Mouse (Mus musculus) limb, embryonic 14.5 days (tissue): ENCODE results near the gene Tmem229b. TPM values are rescaled to one million over a fixed set of nuclear protein-coding genes. Genes with fewer than 3 reads are reported as not detected.

ENCODE experiments used
- ATAC-seq: fragments of 200-750 bp; cut with Nextera tagmentation; 2 replicates; pipeline ENCODE4 v1.8.0; 2017; ENCODE audit warnings: low read depth, moderate number of reproducible peaks, moderate TSS enrichment; ENCODE audit not compliant: low FRiP score
- DNase-seq: peaks from one replicate; pipeline ENCODE4 v3.0.0-alpha.2; 2015; ENCODE audit warnings: low spot score
- H3K27ac ChIP-seq: fragments of 300-500 bp; sonication (generic); replicated peaks from 2 replicates; pipeline ENCODE4 v1.5.1; 2014; ENCODE audit warnings: low read depth, mild to moderate bottlenecking, low read length, moderate library complexity, mixed read lengths
- H3K27me3 ChIP-seq: fragments of 300-500 bp; sonication (generic); 2 replicates; pipeline ENCODE4 v1.6.1; 2014; ENCODE audit warnings: low read length, mixed read lengths; ENCODE audit not compliant: control insufficient read depth, insufficient read depth
- H3K36me3 ChIP-seq: fragments of 300-500 bp; sonication (generic); 2 replicates; pipeline ENCODE4 v1.6.1; 2014; ENCODE audit warnings: mild to moderate bottlenecking, low read length, moderate library complexity, mixed read lengths; ENCODE audit not compliant: control insufficient read depth, insufficient read depth
- H3K4me1 ChIP-seq: fragments of 300-500 bp; sonication (generic); 2 replicates; pipeline ENCODE4 v1.6.1; 2014; ENCODE audit warnings: antibody characterized with exemption, low read length, mixed read lengths; ENCODE audit not compliant: control insufficient read depth, insufficient read depth
- H3K4me2 ChIP-seq: fragments of 300-500 bp; sonication (generic); replicated peaks from 2 replicates; pipeline ENCODE4 v1.6.1; 2014; ENCODE audit warnings: low read depth, mild to moderate bottlenecking, low read length, moderate library complexity; ENCODE audit not compliant: severe bottlenecking
- H3K4me3 ChIP-seq: fragments of 300-500 bp; sonication (generic); replicated peaks from 2 replicates; pipeline ENCODE4 v1.5.1; 2014; ENCODE audit warnings: low read length
- H3K9ac ChIP-seq: fragments of 300-500 bp; sonication (generic); 2 replicates; pipeline ENCODE4 v1.6.1; 2014; ENCODE audit warnings: mild to moderate bottlenecking, low read depth, low read length, moderate library complexity; ENCODE audit not compliant: severe bottlenecking
- H3K9me3 ChIP-seq: fragments of 300-500 bp; sonication (generic); 2 replicates; pipeline ENCODE4 v1.6.1; 2016; ENCODE audit warnings: low read length; ENCODE audit not compliant: control insufficient read depth
- POLR2A ChIP-seq: fragments of 200-500 bp; IDR thresholded peaks from 2 replicates; pipeline ENCODE4 v1.8.0; 2012; ENCODE audit warnings: inconsistent platforms, mild to moderate bottlenecking, moderate library complexity, borderline replicate concordance; ENCODE audit not compliant: insufficient read depth, insufficient read length; ENCODE audit errors: extremely low read depth
- WGBS: fragments of 180-500 bp; shearing (Covaris S2); extraction: QIAGEN DNeasy Blood & Tissue Kit; methylation state at CpG from one replicate; pipeline ENCODE4 v1.1.7; 2014; 5-methylcytosine and 5-hydroxymethylcytosine counted together
- polyA plus RNA-seq, 2 experiments: library from polyadenylated mRNA; depleted of rRNA in 1 of 2; stranded (reverse) in 1 of 2; unstranded in 1 of 2; fragments of >200 nt; fragmentation: Nextera tagmentation in 1 of 2; extraction: Ambion mirVana in 1 of 2; gene quantifications; 2 replicates each; pipeline versions ENCODE4 v1.2.1 to v1.2.3; 2012 to 2014

Gene Tmem229b
- polyA plus RNA-seq, 2 experiments = 7.3 to 7.4 TPM

- DNase-seq = no peak
- peak overlapping the region; percentile 77; the same call in 1 of the 2 replicates for H3K9ac ChIP-seq
Observed at GRCm38 (mm10) chr12:79006076-79006475, 1.4 kb downstream of the Tmem229b start.

DNA sequence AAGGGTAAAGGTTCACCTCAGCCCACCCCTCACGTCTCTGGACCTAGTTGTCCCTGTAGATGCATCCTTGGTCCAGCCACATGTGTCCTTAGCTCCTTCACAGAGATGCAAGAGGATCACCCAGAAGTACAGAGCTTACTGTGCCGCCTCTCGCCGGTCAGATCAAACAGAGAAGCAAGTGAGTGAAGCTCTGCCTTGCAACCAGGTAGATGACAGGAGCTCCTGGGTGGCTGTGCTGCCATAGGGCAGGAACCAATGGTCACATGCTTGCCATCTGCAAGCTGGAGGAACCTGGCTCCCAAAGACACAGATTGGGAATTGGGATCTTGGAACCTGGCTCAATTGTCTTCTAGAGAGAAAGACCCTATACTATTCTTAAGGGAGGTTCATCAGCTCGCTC lies 2.0 kb downstream of the Tmem229b start:
- no peak overlapping the region for H3K4me2 ChIP-seq
- H3K9me3 ChIP-seq = no peaks in the 10 kb centered on the region
- H3K4me3 ChIP-seq = no peak overlapping the region
- no peak overlapping the region for H3K27ac ChIP-seq
- no peaks in the 10 kb centered on the region for H3K36me3 ChIP-seq
- ATAC-seq (no peak), DNase-seq (no peak)
- no peak overlapping the region for H3K9ac ChIP-seq
- peaks cover 12% of the 10 kb centered on the region; the same call in 1 of the 2 replicates for H3K27me3 ChIP-seq
- no peaks in the 10 kb centered on the region for H3K4me1 ChIP-seq
- WGBS = 73% methylated on average over 5 of the region's 5 CpGs
- TF ChIP-seq POLR2A = no peak

More at GRCm38 (mm10) chr12:79006076-79006475, 1.4 kb downstream of the Tmem229b start:
- Histone ChIP-seq H3K27ac (no peak overlapping the region), H3K9me3 (no peaks in the 10 kb centered on the region), H3K4me2 (peak overlapping the region; percentile 88), H3K4me3 (peak overlapping the region; percentile 86), H3K4me1 (no peaks in the 10 kb centered on the region), H3K36me3 (no peaks in the 10 kb centered on the region), H3K27me3 (peaks cover 12% of the 10 kb centered on the region; the same call in 1 of the 2 replicates)
- no peak for TF ChIP-seq POLR2A
- WGBS = 38% methylated on average over 9 of the region's 9 CpGs
- no peak for ATAC-seq

DNA sequence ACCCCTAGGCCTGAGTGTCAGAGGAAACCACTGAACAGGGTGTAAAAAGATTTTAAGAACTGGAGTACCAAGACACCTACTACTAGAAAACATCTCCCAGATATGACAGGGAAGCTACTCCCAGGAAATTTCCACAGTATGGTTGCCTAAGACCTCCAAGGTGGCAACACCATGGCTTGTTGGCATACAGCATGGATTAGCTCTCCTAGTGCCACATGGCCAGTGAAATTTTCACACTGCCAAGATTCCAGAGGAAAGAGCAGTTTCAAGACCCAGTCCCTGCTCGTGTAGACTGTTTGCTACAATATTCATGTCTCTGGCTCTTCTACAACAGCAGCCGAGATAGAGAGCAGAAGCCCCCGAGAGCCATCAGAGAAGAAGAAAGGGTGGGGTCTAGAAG lies 4.4 kb downstream of the Tmem229b start:
- H3K4me1 ChIP-seq = no peaks in the 10 kb centered on the region
- DNase-seq (no peak), ATAC-seq (no peak)
- H3K27me3 ChIP-seq = peaks cover 12% of the 10 kb centered on the region; the same call in 1 of the 2 replicates
- H3K9ac ChIP-seq = no peak overlapping the region
- H3K9me3 ChIP-seq = no peaks in the 10 kb centered on the region
- H3K4me2 ChIP-seq = no peak overlapping the region
- 92% methylated on average over 3 of the region's 3 CpGs for WGBS
- no peak for TF ChIP-seq POLR2A
- H3K4me3 ChIP-seq = no peak overlapping the region
- H3K36me3 ChIP-seq = no peaks in the 10 kb centered on the region
- H3K27ac ChIP-seq = no peak overlapping the region

DNA sequence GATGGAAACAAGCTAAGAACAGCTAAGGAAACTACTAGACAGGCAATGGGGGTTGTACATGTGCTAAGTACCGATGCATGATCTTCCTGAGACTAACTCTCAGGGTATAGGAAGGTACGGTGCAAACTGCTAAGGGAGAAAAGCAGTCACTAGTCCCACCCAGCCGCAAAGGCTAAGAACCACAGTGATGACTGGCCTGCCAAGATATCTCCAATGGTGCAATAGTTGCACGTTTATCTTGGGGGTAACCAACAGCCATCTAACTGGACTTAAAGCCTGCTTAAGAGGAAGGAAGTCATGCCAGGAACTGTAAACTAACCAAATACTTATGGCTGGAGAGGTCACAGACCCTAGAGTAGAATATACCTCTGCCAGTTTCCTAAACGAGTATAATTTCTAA lies 5.0 kb downstream of the Tmem229b start:
- H3K4me1 ChIP-seq = no peaks in the 10 kb centered on the region
- peaks cover 12% of the 10 kb centered on the region; the same call in 1 of the 2 replicates for H3K27me3 ChIP-seq
- H3K4me2 ChIP-seq = no peak overlapping the region
- H3K9me3 ChIP-seq = no peaks in the 10 kb centered on the region
- TF ChIP-seq POLR2A = no peak
- no peak overlapping the region for H3K27ac ChIP-seq
- H3K4me3 ChIP-seq = no peak overlapping the region
- DNase-seq (no peak), ATAC-seq (no peak)
- no peaks in the 10 kb centered on the region for H3K36me3 ChIP-seq
- H3K9ac ChIP-seq = no peak overlapping the region
- WGBS = 85% methylated on average over 5 of the region's 5 CpGs

- no peaks in the 10 kb centered on the region for H3K4me1 ChIP-seq
- H3K9me3 ChIP-seq = no peaks in the 10 kb centered on the region
- H3K27ac ChIP-seq = no peak overlapping the region
- WGBS = 42% methylated on average over 6 of the region's 7 CpGs
- DNase-seq (no peak), ATAC-seq (no peak)
- H3K4me3 ChIP-seq = no peak overlapping the region
- TF ChIP-seq POLR2A = no peak
- no peak overlapping the region for H3K9ac ChIP-seq
- H3K4me2 ChIP-seq = no peak overlapping the region
- H3K36me3 ChIP-seq = no peaks in the 10 kb centered on the region
- no peaks in the 10 kb centered on the region for H3K27me3 ChIP-seq
Observed at GRCm38 (mm10) chr12:78996711-78997110, 10.7 kb downstream of the Tmem229b start.

GRCm38 (mm10) chr12:78996271-78996670 lies 11.2 kb downstream of the Tmem229b start:
- Histone ChIP-seq H3K36me3 (no peaks in the 10 kb centered on the region), H3K9me3 (no peaks in the 10 kb centered on the region), H3K9ac (no peak overlapping the region), H3K4me1 (no peaks in the 10 kb centered on the region), H3K27ac (no peak overlapping the region), H3K4me2 (no peak overlapping the region), H3K27me3 (no peaks in the 10 kb centered on the region), H3K4me3 (no peak overlapping the region)
- TF ChIP-seq POLR2A = no peak
- DNase-seq = no peak
- WGBS = 77% methylated on average over 4 of the region's 4 CpGs
- no peak for ATAC-seq
